Mouse (Mus musculus) lung, postnatal 0 days (tissue): Measurements from ENCODE around the gene Dusp14.

Experiments
- CTCF ChIP-seq: IDR thresholded peaks from 2 replicates; pipeline ENCODE4 v1.5.1; 2016; ENCODE audit warnings: antibody characterized with exemption, mild to moderate bottlenecking
- EP300 ChIP-seq: IDR thresholded peaks from 2 replicates; pipeline ENCODE4 v1.6.1; 2016; ENCODE audit warnings: antibody characterized with exemption, mild to moderate bottlenecking, control low read depth

DNA sequence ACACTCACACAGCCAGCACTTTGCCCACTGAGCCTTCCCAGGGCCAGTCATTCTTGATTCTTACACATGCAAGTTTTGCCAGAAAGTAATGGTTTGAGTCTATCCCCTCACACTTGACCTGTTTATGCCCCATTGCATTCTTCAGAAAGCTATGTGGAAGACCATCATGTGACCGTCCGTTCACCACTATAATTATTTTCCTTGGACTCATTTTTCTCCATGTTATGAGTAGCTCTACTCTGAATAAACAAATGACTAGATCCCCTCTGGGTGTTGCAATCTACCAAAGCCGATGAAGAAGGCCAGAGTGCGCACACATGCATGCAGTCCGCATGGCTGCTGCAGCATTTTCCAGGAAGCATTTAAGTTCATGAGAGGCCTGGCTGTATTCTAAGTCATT is 41.8 kb downstream of the Dusp14 start:
- TF ChIP-seq CTCF = no peak
- TF ChIP-seq EP300 = no peak
